Mouse (Mus musculus) heart, embryonic 14.5 days (tissue): ENCODE data around the gene Rhox4e. TPM values are rescaled to one million over a fixed set of nuclear protein-coding genes. Genes with fewer than 3 reads are reported as not detected.
"Not testable (repeated sequence)": the region's sequence is repeated elsewhere in the genome, so short reads cannot be mapped to it uniquely, and the experiment has no call there.

ENCODE experiments used
- ATAC-seq: fragments of 200-750 bp; cut with Nextera tagmentation; 2 replicates; pipeline ENCODE4 v1.8.0; 2017; ENCODE audit warnings: low read depth, moderate TSS enrichment; ENCODE audit not compliant: insufficient number of reproducible peaks, insufficient read depth, low FRiP score
- H3K27ac ChIP-seq, 2 experiments: fragments of 200-500 bp in 1 of 2; fragments of 300-500 bp in 1 of 2; sonication (generic) in 1 of 2; replicated peaks in 1 of 2; 2 replicates each; pipeline ENCODE4 v1.5.1; 2012 to 2014; ENCODE audit warnings: low read depth in 2 of 2, low read length in 2 of 2, control low read depth in 1 of 2, mild to moderate bottlenecking in 1 of 2, mixed read lengths in 1 of 2; ENCODE audit not compliant: control insufficient read depth in 1 of 2, insufficient read depth in 1 of 2
- H3K27me3 ChIP-seq: fragments of 300-500 bp; sonication (generic); 2 replicates; pipeline ENCODE4 v1.6.1; 2014; ENCODE audit warnings: mild to moderate bottlenecking, low read length, control low read depth; ENCODE audit not compliant: control insufficient read depth, insufficient read depth
- H3K36me3 ChIP-seq: fragments of 300-500 bp; sonication (generic); 2 replicates; pipeline ENCODE4 v1.6.1; 2014; ENCODE audit warnings: mild to moderate bottlenecking, control low read depth, low read length, mixed read lengths; ENCODE audit not compliant: control insufficient read depth, insufficient read depth
- H3K4me1 ChIP-seq, 2 experiments: fragments of 200-500 bp in 1 of 2; fragments of 300-500 bp in 1 of 2; sonication (generic) in 1 of 2; 2 replicates each; pipeline ENCODE4 v1.6.1; 2012 to 2014; ENCODE audit warnings: low read length in 2 of 2, control low read depth in 1 of 2, mixed read lengths in 1 of 2; ENCODE audit not compliant: control insufficient read depth in 2 of 2, insufficient read depth in 2 of 2
- H3K4me2 ChIP-seq: fragments of 300-500 bp; sonication (generic); 2 replicates; pipeline ENCODE4 v1.6.1; 2014; ENCODE audit warnings: mild to moderate bottlenecking, low read length
- H3K4me3 ChIP-seq, 2 experiments: fragments of 200-500 bp in 1 of 2; fragments of 300-500 bp in 1 of 2; sonication (generic) in 1 of 2; 2 replicates each; pipeline ENCODE4 v1.5.1; 2012 to 2014; ENCODE audit warnings: low read length in 2 of 2, mild to moderate bottlenecking in 2 of 2, control low read depth in 1 of 2, low read depth in 1 of 2, moderate library complexity in 1 of 2; ENCODE audit not compliant: control insufficient read depth in 1 of 2, insufficient read depth in 1 of 2
- H3K9ac ChIP-seq: fragments of 300-500 bp; sonication (generic); 2 replicates; pipeline ENCODE4 v1.6.1; 2014; ENCODE audit warnings: mild to moderate bottlenecking, low read length
- H3K9me3 ChIP-seq: fragments of 300-500 bp; sonication (generic); 2 replicates; pipeline ENCODE4 v1.6.1; 2016; ENCODE audit warnings: low read length, control low read depth; ENCODE audit not compliant: control insufficient read depth
- WGBS: fragments of 180-500 bp; shearing (Covaris S2); extraction: QIAGEN DNeasy Blood & Tissue Kit; methylation state at CpG from one replicate; pipeline ENCODE4 v1.1.7; 2014; 5-methylcytosine and 5-hydroxymethylcytosine counted together
- polyA plus RNA-seq: library from polyadenylated mRNA; unstranded; fragments of >200 nt; fragmentation: Nextera tagmentation; extraction: Ambion mirVana; gene quantifications from 2 replicates; pipeline ENCODE4 v1.2.1, GENCODE M21; 2014

Rhox4e gene
- polyA plus RNA-seq, result not detected in 2 replicates

- not testable (repeated sequence) for H3K9me3 ChIP-seq, ATAC-seq
- 89% methylated on average over 9 of the region's 18 CpGs for WGBS
Observed at GRCm38 (mm10) chrX:37557112-37557511, at the start of gene Rhox4e. TSS of gene Rhox4e (plus strand) at chrX:37557412.

DNA sequence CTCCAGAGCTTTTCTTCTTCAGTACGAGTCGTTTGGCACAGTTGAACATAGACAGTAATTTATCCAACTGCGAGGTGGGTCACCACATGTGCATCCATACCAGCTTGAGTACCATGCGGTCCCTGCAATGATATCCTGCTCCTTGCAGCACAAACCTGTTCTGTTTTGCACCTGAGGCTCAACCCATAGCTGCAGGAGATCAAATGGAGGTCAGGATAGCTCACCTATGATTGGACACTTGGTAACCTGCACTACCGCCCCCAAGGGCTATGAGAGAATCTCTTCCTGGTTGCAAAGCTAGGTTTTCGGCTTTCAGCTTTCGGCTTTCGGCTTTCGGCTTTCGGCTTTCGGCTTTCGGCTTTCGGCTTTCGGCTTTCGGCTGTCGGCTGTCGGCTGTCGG is 43.2 kb upstream of the Rhox4e start, which contains the start of gene Rhox4d:
Gene Rhox4d (plus strand): TSS at position 301 of the 400 bp plus-strand sequence.
- H3K36me3 ChIP-seq, H3K4me2 ChIP-seq, H3K9me3 ChIP-seq, H3K4me1 ChIP-seq, H3K27ac ChIP-seq, H3K27me3 ChIP-seq, H3K9ac ChIP-seq, H3K4me3 ChIP-seq, ATAC-seq: not testable (repeated sequence)
- WGBS, result 92% methylated on average over 15 of the region's 18 CpGs

More at GRCm38 (mm10) chrX:37557112-37557511, at the start of gene Rhox4e:
- not testable (repeated sequence) for H3K27ac ChIP-seq, H3K9ac ChIP-seq, H3K4me1 ChIP-seq, H3K27me3 ChIP-seq, H3K4me2 ChIP-seq, H3K4me3 ChIP-seq, H3K36me3 ChIP-seq

DNA sequence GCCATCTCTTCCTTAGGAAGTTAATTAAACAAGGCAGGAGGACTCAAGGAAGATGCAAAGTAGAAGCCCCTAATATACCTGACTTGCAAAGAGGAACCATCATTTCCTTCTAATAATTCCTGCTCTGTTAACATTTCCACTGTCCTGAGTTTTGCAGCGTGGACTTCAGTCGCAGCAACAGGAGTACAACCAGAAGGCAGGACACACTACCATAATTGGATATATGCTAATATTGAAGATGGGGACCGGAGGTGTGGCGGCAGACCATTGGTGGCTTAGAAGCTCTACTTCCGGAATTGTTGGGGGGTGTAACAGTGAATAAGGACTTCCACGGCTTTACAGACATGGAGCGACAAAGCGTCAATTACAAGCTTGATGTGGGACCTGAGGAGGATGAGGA is 27.1 kb upstream of the Rhox4e start, which contains the start of gene Rhox2e:
Gene Rhox2e (plus strand): TSS at position 301 of the 400 bp plus-strand sequence.
- not testable (repeated sequence) for H3K36me3 ChIP-seq, H3K4me3 ChIP-seq, H3K27ac ChIP-seq, H3K9me3 ChIP-seq, H3K27me3 ChIP-seq, ATAC-seq, H3K4me1 ChIP-seq, H3K4me2 ChIP-seq, H3K9ac ChIP-seq
- 97% methylated on average over 2 of the region's 8 CpGs for WGBS

GRCm38 (mm10) chrX:37541719-37542118 is 15.5 kb upstream of the Rhox4e start, which contains the start of gene Rhox3e:
TSS of gene Rhox3e (plus strand) at chrX:37542019.
- ATAC-seq, H3K27me3 ChIP-seq, H3K4me3 ChIP-seq, H3K9ac ChIP-seq, H3K36me3 ChIP-seq, H3K4me1 ChIP-seq, H3K9me3 ChIP-seq, H3K27ac ChIP-seq, H3K4me2 ChIP-seq: not testable (repeated sequence)
- no CpG with 5 or more reads among the region's 4 CpGs for WGBS

DNA sequence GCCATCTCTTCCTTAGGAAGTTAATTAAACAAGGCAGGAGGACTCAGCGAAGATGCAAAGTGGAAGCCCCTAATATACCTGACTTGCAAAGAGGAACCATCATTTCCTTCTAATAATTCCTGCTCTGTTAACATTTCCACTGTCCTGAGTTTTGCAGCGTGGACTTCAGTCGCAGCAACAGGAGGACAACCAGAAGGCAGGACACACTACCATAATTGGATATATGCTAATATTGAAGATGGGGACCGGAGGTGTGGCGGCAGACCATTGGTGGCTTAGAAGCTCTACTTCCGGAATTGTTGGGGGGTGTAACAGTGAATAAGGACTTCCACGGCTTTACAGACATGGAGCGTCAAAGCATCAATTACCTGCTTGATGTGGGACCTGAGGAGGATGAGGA is 13.9 kb downstream of the Rhox4e start, which contains the start of gene Rhox2f:
Gene Rhox2f (plus strand): TSS at position 301 of the 400 bp plus-strand sequence.
- H3K4me1 ChIP-seq, H3K4me3 ChIP-seq, H3K9me3 ChIP-seq, ATAC-seq, H3K27me3 ChIP-seq, H3K9ac ChIP-seq, H3K36me3 ChIP-seq, H3K4me2 ChIP-seq, H3K27ac ChIP-seq: not testable (repeated sequence)
- 89% methylated on average over 6 of the region's 8 CpGs for WGBS

GRCm38 (mm10) chrX:37572638-37573037 is 15.4 kb downstream of the Rhox4e start:
- whole genome bisulfite sequencing, result 61% methylated on average over 2 of the region's 2 CpGs
- H3K27me3 ChIP-seq, result not testable (repeated sequence)

GRCm38 (mm10) chrX:37580692-37581091 is 23.5 kb downstream of the Rhox4e start, which contains the start of gene Rhox3f:
TSS of gene Rhox3f (plus strand) at chrX:37580992.
- not testable (repeated sequence) for H3K27me3 ChIP-seq, H3K36me3 ChIP-seq, H3K4me2 ChIP-seq, H3K4me1 ChIP-seq, H3K4me3 ChIP-seq, H3K27ac ChIP-seq, ATAC-seq, H3K9ac ChIP-seq, H3K9me3 ChIP-seq

More at GRCm38 (mm10) chrX:37572638-37573037, 15.4 kb downstream of the Rhox4e start:
- not testable (repeated sequence) for H3K4me1 ChIP-seq, H3K4me2 ChIP-seq, H3K4me3 ChIP-seq, H3K9me3 ChIP-seq, ATAC-seq, H3K27ac ChIP-seq, H3K36me3 ChIP-seq, H3K9ac ChIP-seq

DNA sequence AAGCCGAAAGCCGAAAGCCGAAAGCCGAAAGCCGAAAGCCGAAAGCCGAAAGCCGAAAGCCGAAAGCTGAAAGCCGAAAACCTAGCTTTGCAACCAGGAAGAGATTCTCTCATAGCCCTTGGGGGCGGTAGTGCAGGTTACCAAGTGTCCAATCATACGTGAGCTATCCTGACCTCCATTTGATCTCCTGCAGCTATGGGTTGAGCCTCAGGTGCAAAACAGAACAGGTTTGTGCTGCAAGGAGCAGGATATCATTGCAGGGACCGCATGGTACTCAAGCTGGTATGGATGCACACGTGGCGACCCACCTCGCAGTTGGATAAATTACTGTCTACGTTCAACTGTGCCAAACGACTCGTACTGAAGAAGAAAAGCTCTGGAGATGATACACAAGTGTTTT is 50.4 kb downstream of the Rhox4e start, which contains the start of gene Rhox4f:
Gene Rhox4f (minus strand): TSS at position 101 of the 400 bp plus-strand sequence.
- 84% methylated on average over 15 of the region's 19 CpGs for WGBS
- not testable (repeated sequence) for H3K4me1 ChIP-seq, ATAC-seq

More for the DNA sequence above, 50.4 kb downstream of the Rhox4e start, which contains the start of gene Rhox4f:
- H3K9me3 ChIP-seq, H3K9ac ChIP-seq, H3K27me3 ChIP-seq, H3K27ac ChIP-seq, H3K36me3 ChIP-seq, H3K4me2 ChIP-seq, H3K4me3 ChIP-seq: not testable (repeated sequence)
